Mouse (Mus musculus): ENCODE measurements at regions not wholly inside any gene's neighbourhood (a gene's known extent, or its start where the extent isn't known, plus 50 kb on each side); places are given as distances from the start of the nearest gene placed in this dataset.

DNA sequence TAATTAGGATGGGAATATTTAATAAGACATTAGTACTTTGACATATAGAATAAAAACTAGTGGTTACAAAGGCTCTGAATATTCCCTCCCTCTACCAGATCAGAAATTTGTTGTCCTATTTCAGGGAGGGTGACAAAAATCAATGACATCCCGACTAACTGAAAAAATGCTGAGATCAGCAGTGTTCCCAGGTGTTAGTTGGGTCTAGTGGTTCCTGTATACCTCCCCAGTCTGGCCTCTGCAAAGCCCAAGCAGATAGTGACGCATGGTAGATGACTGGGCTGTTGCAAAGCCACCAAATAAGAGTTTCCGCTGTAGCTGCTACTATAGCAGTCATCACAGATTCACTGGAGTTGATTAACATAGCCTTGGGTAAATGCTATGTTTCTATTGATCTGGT lies 59.9 kb upstream of the Gm4791 start:
- in situ Hi-C loops (cut with MboI, MseI): no loop called here

DNA sequence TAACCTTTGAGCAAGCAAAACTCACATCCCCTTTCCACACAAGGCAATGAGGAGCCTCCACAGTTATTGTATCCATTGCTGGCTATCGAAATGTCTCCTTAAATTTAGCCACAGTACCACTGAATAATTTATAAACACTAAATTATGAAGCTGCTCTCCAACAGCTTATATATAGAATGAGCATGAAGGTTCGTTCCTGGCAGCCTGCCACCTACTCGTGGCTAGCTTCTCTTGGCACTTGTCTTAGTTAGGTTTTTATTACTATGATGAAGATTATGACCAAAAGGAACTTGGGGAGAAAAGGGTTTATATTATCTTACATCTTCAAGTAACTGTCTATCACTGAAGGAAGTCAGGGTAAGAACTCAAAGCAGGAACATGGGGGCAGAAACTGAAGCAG lies 72.9 kb upstream of the Gm4791 start:
- in situ Hi-C loops (cut with MboI, MseI): no loop called here

DNA sequence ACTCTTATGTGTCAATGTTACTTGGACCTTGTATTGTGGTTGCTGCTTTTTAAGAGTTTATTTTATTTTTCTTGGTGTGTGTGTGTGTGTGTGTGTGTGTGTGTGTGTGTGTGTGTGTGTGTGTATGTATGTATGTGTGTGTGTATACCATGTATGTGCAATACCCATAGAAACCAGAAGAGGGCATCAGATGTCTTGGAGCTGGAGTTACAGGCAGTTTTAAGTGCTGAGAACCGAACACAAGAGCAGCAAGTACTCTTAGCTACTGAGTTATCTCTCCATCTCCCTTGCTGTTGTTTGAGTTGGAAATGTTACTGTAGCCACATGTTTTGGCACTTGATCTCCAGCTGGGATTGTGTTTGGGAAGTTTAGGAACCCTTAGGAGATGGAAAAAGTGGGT lies 78.5 kb upstream of the Gm4791 start:
- in situ Hi-C loops (cut with MboI, MseI): no loop called here

DNA sequence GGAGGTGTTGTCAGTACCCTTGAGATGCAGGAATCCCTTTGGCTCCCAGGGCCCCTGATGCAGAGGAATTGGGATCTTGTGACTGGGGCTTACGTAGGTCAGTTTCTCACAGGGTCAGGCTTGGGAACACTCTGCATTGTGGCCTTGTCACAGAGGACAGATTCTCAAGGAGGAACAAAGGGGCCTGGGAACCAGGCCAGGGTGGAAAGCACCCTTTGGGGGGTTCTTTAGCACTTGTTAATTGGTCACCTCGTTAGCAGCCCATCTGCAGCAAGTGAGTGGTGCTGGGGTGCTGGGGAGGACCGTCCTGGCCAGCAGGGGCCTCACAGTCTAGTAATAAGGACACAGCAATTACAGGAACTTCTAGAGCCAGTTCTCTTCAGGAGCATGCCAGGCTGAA lies 85.3 kb upstream of the Gm4791 start:
- in situ Hi-C loops (cut with MboI, MseI): no loop called here

DNA sequence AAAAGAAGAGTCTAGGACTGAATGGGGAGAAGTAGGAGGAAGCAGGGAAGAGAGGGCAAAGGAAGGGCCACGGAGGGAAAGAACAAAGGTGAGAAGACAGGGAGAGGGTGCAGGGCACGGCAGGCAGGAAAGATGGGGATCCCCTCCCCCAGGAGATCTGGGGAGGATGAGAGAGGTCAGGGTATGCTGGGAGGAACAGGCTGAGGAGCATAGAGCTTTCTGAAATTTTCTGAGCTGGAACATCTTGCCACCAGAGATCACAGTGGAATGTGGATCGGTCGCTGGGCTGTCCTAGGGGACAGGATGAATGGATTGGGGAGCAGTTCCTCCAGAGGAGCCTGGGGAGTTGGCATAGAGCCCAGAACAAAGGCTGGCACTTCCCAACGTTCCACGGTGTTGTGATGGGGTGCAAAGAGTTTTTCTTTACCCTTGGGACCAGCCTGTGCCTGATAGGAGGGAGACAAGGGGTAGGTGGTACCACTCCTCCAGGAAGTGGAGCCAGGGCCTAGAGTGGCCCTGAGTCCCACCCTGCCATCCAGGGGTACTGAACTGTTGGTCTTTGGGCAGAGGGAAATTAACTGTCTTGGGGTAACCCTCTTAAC lies 89.0 kb upstream of the Gm4791 start:
- in situ Hi-C loops (cut with MboI, MseI): no loop called here

DNA sequence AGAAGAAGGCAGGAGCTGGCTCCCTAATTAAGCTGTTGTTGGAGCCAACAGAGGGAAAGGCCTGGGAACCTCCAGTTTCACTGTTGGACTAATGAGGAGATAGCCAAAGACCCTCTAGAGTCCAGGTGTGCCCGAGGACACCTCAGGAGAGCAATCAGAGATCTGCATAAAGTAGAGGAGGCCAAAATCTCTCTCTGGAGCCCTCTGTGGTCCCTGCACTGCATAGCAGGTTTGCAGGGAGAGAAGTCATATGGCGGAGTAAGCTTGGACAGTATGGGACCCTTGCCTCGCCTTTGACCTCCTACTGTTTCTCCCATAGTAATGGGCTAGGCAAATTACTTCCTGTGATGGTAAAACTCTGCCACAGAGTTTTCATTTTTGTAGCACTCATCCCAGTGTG lies 93.5 kb upstream of the Gm4791 start:
- in situ Hi-C loops (cut with MboI, MseI): no loop called here

DNA sequence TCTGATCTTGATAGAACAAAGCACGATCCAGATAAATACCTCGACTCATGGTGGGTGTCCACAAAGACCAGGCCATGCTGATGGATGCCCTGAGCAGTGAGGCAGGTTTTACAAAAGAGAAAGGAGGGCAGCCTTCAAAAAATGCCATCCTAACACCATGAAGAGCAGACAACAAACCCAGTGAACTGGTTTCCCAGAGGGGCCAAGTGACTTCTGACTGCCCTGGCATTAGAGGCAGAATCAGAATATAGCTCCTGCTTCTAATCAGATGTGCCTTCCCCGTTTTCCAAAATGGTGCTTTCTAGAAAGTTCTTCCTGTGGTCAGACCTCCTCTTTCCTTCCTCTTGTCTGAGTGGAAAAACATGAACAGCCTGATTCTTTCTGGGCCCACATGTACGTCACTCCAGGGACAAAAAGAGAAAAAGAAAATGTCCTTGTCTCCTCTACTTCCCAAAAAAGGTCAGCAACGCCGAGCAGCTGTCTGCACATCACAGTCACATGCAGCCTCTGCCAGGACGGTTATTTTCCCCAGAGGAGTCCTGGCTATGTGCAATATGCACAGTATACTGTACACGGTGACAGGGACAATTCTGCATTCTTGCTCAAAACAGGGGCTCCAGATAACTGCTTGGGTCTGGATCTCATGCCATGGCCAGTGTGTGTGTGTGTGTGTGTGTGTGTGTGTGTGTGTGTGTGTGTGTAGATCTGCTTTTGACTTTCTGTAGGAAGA lies 94.9 kb upstream of the Gm4791 start:
- in situ Hi-C loops (cut with MboI, MseI): no loop called here

DNA sequence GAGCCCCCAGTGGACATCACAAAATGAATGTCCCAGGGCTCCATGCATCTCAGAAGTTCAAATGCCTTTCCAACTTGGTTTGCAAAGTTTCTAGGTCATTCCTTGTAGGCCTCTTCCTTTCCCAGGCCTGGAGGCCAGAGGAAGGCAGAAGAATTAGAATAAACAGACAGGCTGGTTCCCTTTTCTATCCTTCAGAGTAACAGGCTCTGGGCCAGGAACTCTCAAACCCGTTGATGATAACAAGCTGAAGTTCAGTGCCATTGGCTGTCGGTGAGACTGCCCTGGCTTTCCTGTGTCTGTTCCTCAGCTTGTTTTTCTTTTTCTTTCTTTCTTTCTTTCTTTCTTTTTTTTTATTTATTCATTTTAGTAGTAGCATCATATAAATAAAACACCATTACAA lies 99.3 kb upstream of the Gm4791 start:
- in situ Hi-C loops (cut with MboI, MseI): no loop called here

DNA sequence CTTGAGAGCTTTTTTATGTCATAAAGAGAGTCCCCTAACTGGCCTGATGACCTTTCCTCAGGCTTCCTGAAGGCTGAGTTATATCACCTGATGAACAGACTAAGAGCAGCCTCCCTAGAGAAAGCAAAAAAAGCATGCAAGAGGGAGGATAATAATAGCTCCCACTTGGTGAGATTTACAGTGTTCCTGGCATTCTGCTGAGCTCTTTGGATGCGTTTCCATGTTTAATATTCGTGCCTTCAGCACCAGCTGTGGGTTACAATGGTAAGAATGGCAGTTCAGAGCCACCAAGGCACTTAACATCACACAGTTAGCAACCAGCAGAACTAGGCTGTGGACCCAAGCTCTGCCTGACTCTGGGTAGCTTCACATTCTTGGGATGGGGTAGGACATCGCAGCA lies 100.4 kb upstream of the Gm4791 start:
- in situ Hi-C loops (cut with MboI, MseI): no loop called here

DNA sequence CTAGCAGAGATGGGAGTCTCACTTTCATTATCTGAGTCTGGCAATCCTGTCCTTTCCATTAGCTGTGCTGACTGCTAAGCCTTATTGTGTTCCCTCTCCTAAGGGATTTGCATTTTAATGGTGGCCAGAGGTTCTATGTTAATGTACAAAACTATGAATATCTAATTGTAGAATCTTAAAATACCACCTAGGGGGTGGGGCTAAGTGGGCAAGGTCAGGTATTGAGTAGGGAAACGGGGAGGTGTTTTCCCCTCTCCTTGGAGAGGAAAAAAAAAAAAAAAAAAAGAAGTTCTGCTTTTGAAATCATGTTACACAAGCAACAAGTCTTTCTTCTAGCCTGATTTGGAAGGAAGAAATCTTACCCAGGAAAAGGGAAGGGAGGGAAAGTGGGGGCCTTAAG lies 106.7 kb upstream of the Gm4791 start:
- in situ Hi-C loops (cut with MboI, MseI): no loop called here

DNA sequence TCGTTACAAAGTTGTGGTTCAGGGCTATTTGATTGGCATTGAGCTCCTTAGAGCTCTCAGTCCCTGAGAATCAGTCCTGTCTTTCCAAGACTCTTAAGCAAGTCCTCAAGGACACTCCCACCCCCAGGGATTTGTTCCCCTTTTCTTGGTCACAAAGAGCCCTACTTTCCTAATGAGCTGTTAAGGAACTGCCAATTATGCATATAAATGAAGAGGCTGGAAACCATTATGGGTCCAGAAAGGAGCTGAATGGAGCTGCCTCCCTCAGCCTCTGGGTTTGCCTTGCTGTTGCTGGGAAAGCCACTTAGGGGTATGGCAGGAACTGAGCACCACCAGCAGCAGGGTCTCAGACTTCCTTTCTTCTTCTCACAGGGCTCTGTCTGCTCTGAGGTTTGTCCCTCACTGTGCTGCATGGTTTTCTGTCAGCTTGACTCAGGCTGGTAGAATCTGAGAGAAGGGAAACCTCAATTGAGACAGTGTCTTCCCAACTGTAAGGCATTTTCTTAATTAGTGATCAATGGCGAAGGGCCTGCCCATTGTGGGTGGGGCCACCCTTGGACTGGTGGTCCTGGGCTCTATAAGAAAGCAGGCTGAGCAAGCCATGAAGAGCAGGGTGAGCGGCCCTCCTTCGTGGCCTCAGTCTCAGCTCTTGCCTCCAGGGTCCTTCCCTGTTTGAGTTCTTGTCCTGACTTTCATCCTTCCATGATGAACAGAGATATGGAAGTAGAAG lies 108.4 kb upstream of the Gm4791 start:
- in situ Hi-C loops (cut with MboI, MseI): no loop called here

DNA sequence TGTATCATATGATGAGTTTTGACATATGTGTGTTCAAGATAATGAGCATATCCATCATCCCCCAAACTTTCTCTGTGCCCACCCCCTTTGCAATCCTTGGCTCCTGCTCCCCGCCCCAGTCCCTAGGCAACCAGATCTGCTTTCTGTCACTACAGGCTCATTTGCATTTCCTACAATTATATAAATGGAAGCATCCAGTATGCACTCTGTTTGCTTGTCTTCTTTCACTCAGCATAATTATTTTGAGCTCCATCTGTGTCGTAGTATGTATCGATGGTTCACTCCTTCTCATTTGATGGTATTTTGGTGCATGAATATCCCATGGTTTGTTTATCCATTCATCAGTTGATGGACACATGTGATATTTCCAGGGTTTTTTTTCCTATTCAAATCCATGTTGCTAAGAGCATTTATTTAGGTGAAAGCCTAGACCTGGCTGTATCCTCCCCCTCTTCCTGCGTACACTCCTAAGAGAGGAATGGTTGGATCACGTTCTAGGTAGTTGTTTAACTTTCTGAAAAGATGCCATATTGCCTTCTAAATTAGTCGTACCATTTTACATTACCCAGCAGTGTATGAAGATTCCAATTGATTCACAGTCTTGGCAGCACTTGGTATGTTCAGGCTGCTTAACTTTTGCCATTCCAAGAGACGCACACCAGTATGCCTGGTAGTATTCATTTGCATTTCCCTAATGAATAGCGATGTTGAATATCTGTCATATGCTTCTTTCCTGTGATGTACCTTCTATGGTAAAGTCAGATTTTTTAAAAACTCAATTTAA lies 127.1 kb upstream of the Gm4791 start:
- in situ Hi-C loops (cut with MboI, MseI): no loop called here

DNA sequence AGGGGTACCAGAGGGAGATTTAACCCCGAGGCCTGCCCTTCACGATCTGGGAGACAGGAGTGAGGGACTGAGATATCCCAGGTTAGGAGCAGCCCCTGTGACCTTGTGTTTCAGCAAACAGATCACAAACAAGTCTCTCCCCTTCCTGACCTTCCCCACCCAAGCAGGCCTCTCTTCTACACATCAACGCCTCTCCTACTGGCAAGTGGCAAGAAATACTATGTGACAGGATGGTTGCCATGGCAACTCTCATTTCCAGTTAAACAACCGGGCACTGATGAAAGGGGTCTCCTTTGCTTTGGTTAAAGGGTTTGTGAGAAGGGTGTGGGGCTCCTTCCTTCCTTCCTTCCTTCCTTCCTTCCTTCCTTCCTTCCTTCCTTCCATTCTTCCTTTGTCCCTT lies 134.6 kb upstream of the Gm4791 start:
- in situ Hi-C loops (cut with MboI, MseI): no loop called here

DNA sequence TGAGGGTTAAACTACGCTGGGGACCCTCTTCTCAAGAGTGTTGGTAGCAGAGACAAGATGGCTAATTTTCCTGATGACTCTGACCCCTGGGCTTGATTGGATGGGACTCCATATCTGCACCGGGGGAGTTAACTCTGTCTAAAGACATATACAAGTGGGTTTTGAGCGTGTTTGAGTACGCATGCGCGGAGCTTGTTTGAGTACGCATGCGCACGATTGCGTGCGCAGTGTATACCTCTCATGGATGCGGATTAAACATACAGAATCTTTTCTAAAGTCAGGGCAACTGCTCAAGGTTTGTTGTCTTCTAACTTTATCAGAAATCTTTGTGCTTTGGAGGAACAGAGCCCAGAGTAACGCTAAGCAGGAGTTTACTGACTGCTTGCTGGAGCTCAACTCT lies 146.8 kb upstream of the Gm4791 start:
- in situ Hi-C loops (cut with MboI, MseI): no loop called here

DNA sequence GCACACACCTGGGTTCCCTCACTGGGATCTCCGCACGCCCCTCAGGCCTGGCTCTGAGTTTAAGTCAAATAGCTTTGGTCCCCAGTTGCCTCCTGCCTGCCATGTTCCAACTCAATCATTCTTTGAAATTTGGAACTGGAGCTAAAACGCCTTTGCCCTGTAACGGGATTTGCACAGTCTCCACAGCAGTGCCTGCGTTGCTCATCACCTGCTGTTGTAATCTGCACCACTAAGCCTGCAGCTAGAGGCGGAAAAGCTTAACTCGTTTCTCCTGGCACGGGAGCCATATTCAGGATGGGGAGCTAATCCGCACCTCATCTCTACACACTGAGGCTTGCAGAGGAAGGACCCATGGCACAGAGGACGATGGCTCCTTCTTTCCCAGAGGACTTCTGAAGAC lies 147.2 kb upstream of the Gm4791 start:
- in situ Hi-C loops (cut with MboI, MseI): no loop called here

DNA sequence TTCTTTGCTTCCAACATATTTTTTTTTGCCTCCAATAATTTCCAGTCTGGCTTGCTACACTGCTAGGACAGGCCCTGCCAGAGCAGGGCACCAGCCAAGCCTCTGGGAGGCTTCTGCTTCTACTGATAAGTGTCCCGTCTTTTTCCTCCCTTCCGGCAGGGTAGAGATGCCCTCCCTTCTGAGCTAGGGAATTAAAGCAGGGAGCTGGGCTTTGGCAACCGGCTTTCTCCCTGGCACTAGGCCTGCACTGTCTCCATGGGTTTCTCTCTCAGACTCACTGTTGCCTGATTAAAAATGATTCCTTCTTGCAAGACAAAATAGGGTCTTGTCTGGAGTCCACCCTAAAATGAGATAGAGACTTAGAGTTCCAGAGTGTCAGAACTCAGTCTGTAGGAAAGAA lies 153.3 kb upstream of the Gm4791 start:
- in situ Hi-C loops (cut with MboI, MseI): no loop called here

DNA sequence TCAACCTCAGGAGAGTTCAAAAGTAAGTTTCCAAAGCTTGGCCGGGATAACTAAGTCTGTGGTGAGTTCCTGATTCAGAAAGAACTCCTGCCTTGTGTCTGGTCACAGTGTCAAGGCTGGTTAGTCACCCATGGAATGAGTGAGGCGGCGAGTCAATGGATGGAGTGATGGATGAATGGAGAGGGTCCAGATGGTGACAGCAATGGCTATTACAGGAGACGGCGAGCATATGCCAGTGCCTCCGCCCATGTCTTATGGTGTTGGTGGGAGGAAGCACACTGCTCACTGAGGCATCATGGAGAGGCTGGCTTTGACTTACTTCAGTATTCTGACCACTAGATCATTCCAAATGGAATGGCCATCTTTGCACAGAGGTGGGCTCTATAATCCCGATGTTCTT lies 154.8 kb upstream of the Gm4791 start:
- in situ Hi-C loops (cut with MboI, MseI): no loop called here

DNA sequence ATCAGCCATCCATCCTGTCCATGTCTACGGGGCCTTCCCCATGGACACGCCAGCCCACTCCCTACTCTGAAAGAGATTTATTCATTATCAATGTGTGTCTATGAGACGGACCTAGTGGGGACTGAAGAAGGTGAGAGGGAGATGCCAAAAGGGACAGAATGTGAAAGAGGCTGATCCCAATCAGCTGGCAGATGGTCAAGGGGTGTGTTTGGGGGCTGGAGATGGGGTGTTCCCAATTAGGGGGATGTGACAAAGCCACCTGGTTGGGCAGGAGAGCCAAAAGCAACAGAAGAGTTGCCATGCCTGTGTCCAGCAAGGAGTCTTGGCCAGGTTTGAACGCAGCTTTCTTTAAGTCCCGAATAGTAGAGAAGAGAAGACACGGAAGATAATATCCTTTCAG lies 157.0 kb upstream of the Gm4791 start:
- in situ Hi-C loops (cut with MboI, MseI): no loop called here

DNA sequence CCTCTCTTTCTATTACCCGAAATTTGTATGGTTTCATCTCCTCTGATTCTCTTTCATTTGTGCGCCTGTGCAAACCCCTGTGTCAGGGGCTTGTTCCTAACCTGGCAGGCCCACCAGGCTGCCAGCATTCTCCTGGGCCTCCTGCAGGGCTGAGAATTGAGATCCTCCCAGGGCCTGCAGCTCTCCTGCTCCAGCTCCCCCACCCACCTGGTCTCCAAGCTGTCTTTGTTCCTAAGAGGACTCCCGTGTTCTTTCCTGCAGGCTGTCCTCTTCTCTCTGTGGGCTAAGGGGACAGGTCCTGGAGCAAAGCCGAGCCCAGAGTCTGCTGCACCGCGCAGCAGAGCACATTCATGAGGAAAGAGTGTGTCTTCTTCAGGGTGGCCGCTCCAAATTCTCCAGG lies 163.3 kb upstream of the Gm4791 start:
- in situ Hi-C loops (cut with MboI, MseI): no loop called here

DNA sequence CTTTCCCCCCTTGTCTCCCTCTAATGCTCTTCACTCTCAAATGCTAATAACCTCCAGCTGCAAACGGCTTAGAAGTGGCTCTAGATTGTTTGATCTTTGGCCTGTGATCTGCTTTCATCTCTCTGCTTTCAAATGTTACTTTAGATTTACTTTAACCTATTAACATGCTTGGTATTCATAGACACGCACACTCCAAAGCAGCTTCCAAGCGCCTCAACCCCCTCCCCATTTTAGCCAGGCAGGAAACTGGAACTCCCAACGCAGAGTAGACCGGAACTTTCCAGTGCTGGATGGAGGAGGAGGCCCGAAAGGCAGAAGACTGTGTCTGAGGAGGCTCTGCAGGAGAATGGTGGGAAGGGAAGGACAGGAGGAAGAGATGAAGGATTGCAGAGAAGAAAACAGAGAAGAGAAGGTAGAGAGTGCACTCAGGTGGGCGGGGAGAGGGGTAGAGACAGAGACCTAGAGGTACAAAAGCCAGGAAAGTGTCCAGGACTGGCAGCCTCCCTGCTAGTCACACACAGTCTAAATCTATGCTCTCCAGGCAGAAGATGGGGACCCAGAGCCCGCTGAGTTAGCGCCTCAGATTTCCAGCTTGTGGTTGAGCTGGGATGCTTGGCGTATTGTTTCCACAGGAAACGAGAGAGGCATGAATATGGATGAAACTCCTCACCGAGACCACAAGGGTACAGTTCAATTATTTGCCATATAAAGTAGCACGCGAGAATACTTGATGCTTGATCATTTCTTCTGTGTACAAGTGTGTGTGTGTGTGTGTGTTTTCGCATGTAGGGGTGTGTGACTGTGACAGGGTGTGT lies 167.6 kb upstream of the Gm4791 start:
- in situ Hi-C loops (cut with MboI, MseI): no loop called here

DNA sequence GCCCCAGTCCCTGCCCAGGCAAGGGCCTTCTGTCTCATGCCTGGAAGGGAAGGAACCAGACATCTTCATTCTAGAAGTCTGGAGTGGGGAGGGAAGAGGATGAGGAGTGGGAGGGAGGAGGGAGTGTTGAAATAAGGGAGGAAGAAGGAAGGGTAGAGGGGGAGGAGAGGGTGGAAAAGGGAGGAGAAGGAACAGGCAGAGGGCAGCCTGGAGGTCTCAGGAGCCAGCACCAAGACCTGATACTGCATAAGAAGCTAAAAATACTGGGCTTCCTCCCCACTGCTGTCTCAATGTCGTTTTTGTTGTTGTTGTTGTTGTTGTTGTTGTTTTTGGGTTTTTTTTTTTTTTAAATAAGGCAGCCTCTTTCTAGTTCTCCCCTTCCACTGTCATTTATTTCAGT lies 168.2 kb upstream of the Gm4791 start:
- in situ Hi-C loops (cut with MboI, MseI): no loop called here

DNA sequence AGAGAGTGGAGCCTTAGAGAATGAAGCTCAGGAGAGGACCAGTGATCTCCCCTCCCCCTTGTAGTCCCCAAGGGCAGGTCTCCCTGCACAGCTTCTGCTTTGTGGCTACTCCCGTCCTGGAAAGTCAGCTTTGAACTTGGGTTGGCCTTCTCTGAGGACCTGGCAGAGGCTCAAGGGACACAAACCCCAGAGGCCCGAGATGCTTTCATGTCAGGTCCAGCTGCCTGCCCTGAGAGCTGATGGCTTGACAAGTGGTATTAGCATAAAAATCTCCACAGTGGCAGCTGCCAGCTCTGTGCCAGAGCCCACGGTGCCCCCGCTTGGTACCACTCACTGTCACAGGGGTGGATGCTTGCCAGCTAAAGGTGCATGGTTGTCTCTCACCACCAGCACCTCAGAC lies 173.8 kb upstream of the Gm4791 start:
- in situ Hi-C loops (cut with MboI, MseI): no loop called here
